Comparison of ENCODE assay signal across 9 mouse cellular contexts in the genomic region with DNA sequence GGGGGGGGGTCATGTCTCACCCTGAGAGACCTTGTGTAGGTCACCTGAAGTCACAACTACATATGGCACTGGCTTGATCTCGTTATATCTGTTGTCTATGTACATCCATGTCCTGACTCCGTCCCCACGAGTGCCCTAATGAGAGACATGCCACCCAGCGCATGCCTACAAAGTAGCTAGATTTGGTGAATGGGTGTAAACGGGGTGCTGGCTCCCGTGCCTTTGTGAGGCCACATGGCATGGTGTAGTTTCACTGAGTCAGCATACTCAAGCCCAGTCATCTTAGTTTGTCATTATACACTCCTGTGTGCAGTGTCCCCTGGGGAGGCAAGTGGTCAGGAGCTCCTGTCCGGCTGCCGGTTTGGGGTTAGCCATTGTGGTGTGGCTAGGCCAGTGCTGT. TPM values are rescaled to one million over a fixed set of nuclear protein-coding genes. Genes with fewer than 3 reads are reported as not detected.
A peak's percentile ranks its signal among the peaks of the same experiment; 100 is the strongest.
DNase-seq lines count a peak whose midpoint lies in the region; ATAC-seq and TF ChIP-seq lines count a peak whose summit lies in the region.
"Had no signal": no experiment of that assay in that cellular context is flagged by ENCODE, and none has a peak within 500 bp of the region (broad histone marks: within the 10 kb centered on the region; RNA-seq: fewer than 3 reads in every experiment).

No protein-coding gene starts in this region.

- no peak for DNase-seq in lung, embryonic 14.5 days
- no peak for DNase-seq in lung, postnatal 10 days
- no peak for DNase-seq in MEL (ENCODE audit: low read depth, low spot score)
- no peak for DNase-seq in liver, postnatal 0 days
- DNase-seq in adrenal gland, adult (ENCODE audit: inconsistent age in 2 of 2, low spot score in 1 of 2) = no peak
- DNase-seq: layer of hippocampus, adult 9-11 months had no signal

- TF ChIP-seq RAD21 in MEL (IDR thresholded peaks at IDR 0.05; ENCODE audit: low read depth, low read length) = no peak

- H3K9ac ChIP-seq in lung, embryonic 14.5 days = peak overlapping the region; percentile 95; the same call in 1 of the 2 replicates
- H3K9ac ChIP-seq in MEL (ENCODE audit: control insufficient read depth, low read depth, low read length, poor library complexity, severe bottlenecking) = peak overlapping the region; percentile 96
- H3K9ac ChIP-seq in forebrain, embryonic 13.5 days = peak overlapping the region; percentile 97
- H3K9ac ChIP-seq in liver, postnatal 0 days (replicated peaks) = no peak overlapping the region; the same call in 1 of the 2 replicates

- peak overlapping the region; percentile 73 for H3K4me2 ChIP-seq in lung, embryonic 14.5 days
- H3K4me2 ChIP-seq in forebrain, embryonic 13.5 days = peak overlapping the region; percentile 87
- H3K4me2 ChIP-seq in liver, postnatal 0 days (ENCODE audit: low read depth, low read length) = peak overlapping the region; percentile 97

- TF ChIP-seq EP300 in MEL (IDR thresholded peaks at IDR 0.05; ENCODE audit: low read depth in 1 of 2, low read length in 2 of 2) = no peak
- no peak for TF ChIP-seq EP300 in liver, postnatal 0 days (IDR thresholded peaks at IDR 0.05; ENCODE audit: low read depth)

- TF ChIP-seq POLR2A in MEL (IDR thresholded peaks at IDR 0.05; ENCODE audit: control insufficient read depth in 1 of 2, insufficient read depth in 1 of 2, low read depth in 1 of 2, low read length in 2 of 2, poor library complexity in 1 of 2) = no peak

- H3K4me3 ChIP-seq in lung, embryonic 14.5 days (ENCODE audit: low read depth, low read length) = peak overlapping the region; percentile 6; the same call in 1 of the 2 replicates
- peak overlapping the region in 1 of 2 experiments; percentile 93; a peak in 3 of 4 replicates for H3K4me3 ChIP-seq in MEL (ENCODE audit: control insufficient read depth in 1 of 2, insufficient read depth in 1 of 2, low read depth in 2 of 2, low read length in 2 of 2)
- 0 out of 2 replicates have a peak overlapping the region, but pooled peaks have one; percentile 88 for H3K4me3 ChIP-seq in forebrain, embryonic 13.5 days
- peak overlapping the region; percentile 84 for H3K4me3 ChIP-seq in liver, postnatal 0 days (ENCODE audit: low read depth, low read length)

- peaks cover 65% of the 10 kb centered on the region for H3K79me2 ChIP-seq in MEL (ENCODE audit: control insufficient read depth, insufficient read depth, low read length, poor library complexity)

- H3K27me3 ChIP-seq in lung, embryonic 14.5 days (ENCODE audit: insufficient read depth, low read length) = no peaks in the 10 kb centered on the region
- H3K27me3 ChIP-seq in MEL (ENCODE audit: control insufficient read depth in 1 of 2, insufficient read depth in 2 of 2, low read length in 2 of 2) = no peaks in the 10 kb centered on the region
- H3K27me3 ChIP-seq in forebrain, embryonic 13.5 days = no peaks in the 10 kb centered on the region
- no peaks in the 10 kb centered on the region for H3K27me3 ChIP-seq in liver, postnatal 0 days (ENCODE audit: insufficient read depth, low read length)

- 83% methylated on average over 8 of the region's 8 CpGs for WGBS in lung, embryonic 14.5 days
- 86% methylated on average over 8 of the region's 8 CpGs for WGBS in forebrain, embryonic 13.5 days
- WGBS in liver, postnatal 0 days (ENCODE audit: insufficient replicate concordance) = 83% methylated on average over 8 of the region's 8 CpGs

- ATAC-seq in lung, embryonic 14.5 days (ENCODE audit: insufficient read depth) = no peak
- ATAC-seq in forebrain, embryonic 13.5 days = no peak
- no peak for ATAC-seq in liver, postnatal 0 days
- ATAC-seq in megakaryocyte-erythroid progenitor cell, adult 5-6 weeks (replicated peaks; ENCODE audit: low FRiP score, low TSS enrichment, poor library complexity, severe bottlenecking) = no peak

- no peak overlapping the region for H3K27ac ChIP-seq in lung, embryonic 14.5 days (ENCODE audit: low read depth)
- H3K27ac ChIP-seq in MEL (ENCODE audit: control insufficient read depth, low read depth, low read length) = no peak overlapping the region
- H3K27ac ChIP-seq in forebrain, embryonic 13.5 days = no peak overlapping the region
- H3K27ac ChIP-seq in liver, postnatal 0 days (ENCODE audit: low read depth) = no peak overlapping the region

- H3K4me1 ChIP-seq in lung, embryonic 14.5 days (ENCODE audit: insufficient read depth) = peaks cover 5% of the 10 kb centered on the region
- H3K4me1 ChIP-seq in MEL (ENCODE audit: control insufficient read depth in 1 of 2, insufficient read depth in 2 of 2, low read length in 2 of 2) = peaks cover 6 to 52% of the 10 kb centered on the region in 2 experiments
- H3K4me1 ChIP-seq in forebrain, embryonic 13.5 days = peaks cover 20% of the 10 kb centered on the region
- peaks cover 29% of the 10 kb centered on the region for H3K4me1 ChIP-seq in liver, postnatal 0 days (ENCODE audit: insufficient read depth)

- peaks cover 56% of the 10 kb centered on the region for H3K36me3 ChIP-seq in lung, embryonic 14.5 days (ENCODE audit: insufficient read depth)
- peaks cover 21 to 54% of the 10 kb centered on the region in 2 experiments for H3K36me3 ChIP-seq in MEL (ENCODE audit: control insufficient read depth in 1 of 2, insufficient read depth in 2 of 2, low read length in 2 of 2)
- H3K36me3 ChIP-seq in forebrain, embryonic 13.5 days (ENCODE audit: poor library complexity, severe bottlenecking) = peaks cover 53% of the 10 kb centered on the region
- peaks cover 47% of the 10 kb centered on the region for H3K36me3 ChIP-seq in liver, postnatal 0 days (replicated peaks; ENCODE audit: insufficient read depth, low read length)

- no peaks in the 10 kb centered on the region for H3K9me3 ChIP-seq in lung, embryonic 14.5 days (ENCODE audit: low read depth, low read length)
- H3K9me3 ChIP-seq in MEL (replicated peaks; ENCODE audit: insufficient read depth, low read length) = no peaks in the 10 kb centered on the region
- H3K9me3 ChIP-seq in forebrain, embryonic 13.5 days (replicated peaks) = no peaks in the 10 kb centered on the region
- H3K9me3 ChIP-seq in liver, postnatal 0 days (ENCODE audit: low read length) = no peaks in the 10 kb centered on the region

- TF ChIP-seq CTCF in lung, embryonic 14.5 days (IDR thresholded peaks at IDR 0.05; ENCODE audit: low read depth) = no peak
- no peak for TF ChIP-seq CTCF in MEL (IDR thresholded peaks at IDR 0.05 in 2 of 3, conservative IDR thresholded peaks at IDR 0.05 in 1 of 3; ENCODE audit: control insufficient read depth in 1 of 3, insufficient read depth in 1 of 3, low read depth in 2 of 3, low read length in 3 of 3, poor library complexity in 1 of 3, severe bottlenecking in 1 of 3)
- no peak for TF ChIP-seq CTCF in liver, postnatal 0 days (IDR thresholded peaks at IDR 0.05; ENCODE audit: low read depth)

TF ChIP-seq in MEL, 35 proteins besides CTCF, POLR2A, EP300 and RAD21 (continues in another document):
- TF ChIP-seq TAL1 (IDR thresholded peaks at IDR 0.05; ENCODE audit: low read length) = no peak
- 0 out of 2 replicates have a peak, but pooled peaks have one; percentile 19 for TF ChIP-seq SIN3A (IDR thresholded peaks at IDR 0.05; ENCODE audit: low read length)
- no peak for TF ChIP-seq TCF12 (IDR thresholded peaks at IDR 0.05; ENCODE audit: low read depth, low read length)

RNA-seq across cellular contexts. Expression of a gene that starts 2.1 kb away (rescaled TPM):
- polyA plus RNA-seq in lung, embryonic 14.5 days (2014; fragmentation: Nextera tagmentation; extraction: Ambion mirVana) = 216 and 219 TPM in 2 replicates
- total RNA-seq in MEL (2012; rRNA removed) = 214 and 256 TPM in 2 replicates
- 100 to 1,000 TPM; 143 to 331 TPM for polyA plus RNA-seq in MEL (2012; ENCODE audit: insufficient read depth in 1 of 2, insufficient read length in 2 of 2, low read depth in 1 of 2, low replicate concordance in 2 of 2, missing spikeins in 1 of 2)
- 167 and 170 TPM in 2 replicates for polyA plus RNA-seq in forebrain, embryonic 13.5 days (2015; fragmentation: Nextera tagmentation; extraction: Ambion mirVana)
- 45.9 and 52.5 TPM in 2 replicates for polyA plus RNA-seq in liver, postnatal 0 days (2015; fragmentation: Nextera tagmentation; extraction: Ambion mirVana)
- total RNA-seq in megakaryocyte-erythroid progenitor cell, adult 5-6 weeks (2014; fragmentation: Nextera tagmentation) = 260 and 273 TPM in 2 replicates
- 139 and 212 TPM in 2 replicates for total RNA-seq in megakaryocyte-erythroid progenitor cell, adult 5-6 weeks (2017)

RNA-seq across cellular contexts. Expression of a gene that starts 52.7 kb away (rescaled TPM):
- 36.8 and 44.0 TPM in 2 replicates for polyA plus RNA-seq in lung, embryonic 14.5 days (2014; fragmentation: Nextera tagmentation; extraction: Ambion mirVana)
- total RNA-seq in MEL (2012; rRNA removed) = 9.3 and 11.8 TPM in 2 replicates
- 10 to 100 TPM in 1 of 2 experiments, not detected in 1; 20.3 TPM for polyA plus RNA-seq in MEL (2012; ENCODE audit: insufficient read depth in 1 of 2, insufficient read length in 2 of 2, low read depth in 1 of 2, low replicate concordance in 2 of 2, missing spikeins in 1 of 2)
- 40.3 and 40.4 TPM in 2 replicates for polyA plus RNA-seq in forebrain, embryonic 13.5 days (2015; fragmentation: Nextera tagmentation; extraction: Ambion mirVana)
- polyA plus RNA-seq in liver, postnatal 0 days (2015; fragmentation: Nextera tagmentation; extraction: Ambion mirVana) = 3.3 and 3.7 TPM in 2 replicates
- total RNA-seq in megakaryocyte-erythroid progenitor cell, adult 5-6 weeks (2014; fragmentation: Nextera tagmentation) = 12.7 and 14.0 TPM in 2 replicates
- 4.2 and 8.1 TPM in 2 replicates for total RNA-seq in megakaryocyte-erythroid progenitor cell, adult 5-6 weeks (2017)

RNA-seq across cellular contexts. Expression of a gene that starts 52.7 kb away (rescaled TPM):
- 26.2 TPM in 2 replicates for polyA plus RNA-seq in lung, embryonic 14.5 days (2014; fragmentation: Nextera tagmentation; extraction: Ambion mirVana)
- total RNA-seq in MEL (2012; rRNA removed) = 15.3 and 19.9 TPM in 2 replicates
- polyA plus RNA-seq in MEL (2012; ENCODE audit: insufficient read depth in 1 of 2, insufficient read length in 2 of 2, low read depth in 1 of 2, low replicate concordance in 2 of 2, missing spikeins in 1 of 2) = 10 to 100 TPM in 1 of 2 experiments, not detected in 1; 19.1 TPM
- 31.6 and 35.1 TPM in 2 replicates for polyA plus RNA-seq in forebrain, embryonic 13.5 days (2015; fragmentation: Nextera tagmentation; extraction: Ambion mirVana)
- 5.0 and 5.9 TPM in 2 replicates for polyA plus RNA-seq in liver, postnatal 0 days (2015; fragmentation: Nextera tagmentation; extraction: Ambion mirVana)
- total RNA-seq in megakaryocyte-erythroid progenitor cell, adult 5-6 weeks (2014; fragmentation: Nextera tagmentation) = 19.3 and 20.2 TPM in 2 replicates
- total RNA-seq in megakaryocyte-erythroid progenitor cell, adult 5-6 weeks (2017) = 19.0 and 23.1 TPM in 2 replicates

RNA-seq across cellular contexts. Expression of a gene that starts 56.0 kb away (rescaled TPM):
- not detected in 2 replicates for polyA plus RNA-seq in lung, embryonic 14.5 days (2014; fragmentation: Nextera tagmentation; extraction: Ambion mirVana)
- total RNA-seq in MEL (2012; rRNA removed) = 0.08 TPM in 1 of 2 replicates, not detected in the other
- polyA plus RNA-seq in MEL (2012; ENCODE audit: insufficient read depth in 1 of 2, insufficient read length in 2 of 2, low read depth in 1 of 2, low replicate concordance in 2 of 2, missing spikeins in 1 of 2) = under 1 TPM in 1 of 2 experiments, not detected in 1; 0.14 TPM
- not detected in 2 replicates for polyA plus RNA-seq in forebrain, embryonic 13.5 days (2015; fragmentation: Nextera tagmentation; extraction: Ambion mirVana)
- not detected in 2 replicates for polyA plus RNA-seq in liver, postnatal 0 days (2015; fragmentation: Nextera tagmentation; extraction: Ambion mirVana)
- total RNA-seq in megakaryocyte-erythroid progenitor cell, adult 5-6 weeks (2014; fragmentation: Nextera tagmentation) = 0.96 and 1.4 TPM in 2 replicates
- 0.80 and 1.1 TPM in 2 replicates for total RNA-seq in megakaryocyte-erythroid progenitor cell, adult 5-6 weeks (2017)
- total RNA-seq: heart, adult 8-10 months had no signal
